Mouse (Mus musculus) heart, adult 2 months (tissue): ENCODE results near the gene Dcst2.

Source experiments
- CTCF ChIP-seq: fragments of 200-600 bp; IDR thresholded peaks from 2 replicates; pipeline ENCODE4 v1.8.1; 2022; ENCODE audit warnings: antibody characterized with exemption, mild to moderate bottlenecking, moderate library complexity
- EP300 ChIP-seq: fragments of 200-500 bp; IDR thresholded peaks from 2 replicates; pipeline ENCODE4 v1.6.1; 2011; ENCODE audit warnings: low read depth, low read length, control low read depth; ENCODE audit not compliant: insufficient read depth

GRCm38 (mm10) chr3:89421810-89422473 is 60.2 kb downstream of the Dcst2 start:
- no peak for TF ChIP-seq CTCF
- no peak for TF ChIP-seq EP300
